Mouse (Mus musculus) limb, embryonic 14.5 days (tissue): Measurements from ENCODE around the gene Krt6a. TPM values are rescaled to one million over a fixed set of nuclear protein-coding genes. Genes with fewer than 3 reads are reported as not detected.

Experiments used
- ATAC-seq: fragments of 200-750 bp; cut with Nextera tagmentation; 2 replicates; pipeline ENCODE4 v1.8.0; 2017; ENCODE audit warnings: low read depth, moderate number of reproducible peaks, moderate TSS enrichment; ENCODE audit not compliant: low FRiP score
- DNase-seq: peaks from one replicate; pipeline ENCODE4 v3.0.0-alpha.2; 2015; ENCODE audit warnings: low spot score
- H3K27ac ChIP-seq: fragments of 300-500 bp; sonication (generic); replicated peaks from 2 replicates; pipeline ENCODE4 v1.5.1; 2014; ENCODE audit warnings: low read depth, mild to moderate bottlenecking, low read length, moderate library complexity, mixed read lengths
- H3K27me3 ChIP-seq: fragments of 300-500 bp; sonication (generic); 2 replicates; pipeline ENCODE4 v1.6.1; 2014; ENCODE audit warnings: low read length, mixed read lengths; ENCODE audit not compliant: control insufficient read depth, insufficient read depth
- H3K36me3 ChIP-seq: fragments of 300-500 bp; sonication (generic); 2 replicates; pipeline ENCODE4 v1.6.1; 2014; ENCODE audit warnings: mild to moderate bottlenecking, low read length, moderate library complexity, mixed read lengths; ENCODE audit not compliant: control insufficient read depth, insufficient read depth
- H3K4me1 ChIP-seq: fragments of 300-500 bp; sonication (generic); 2 replicates; pipeline ENCODE4 v1.6.1; 2014; ENCODE audit warnings: antibody characterized with exemption, low read length, mixed read lengths; ENCODE audit not compliant: control insufficient read depth, insufficient read depth
- H3K4me2 ChIP-seq: fragments of 300-500 bp; sonication (generic); replicated peaks from 2 replicates; pipeline ENCODE4 v1.6.1; 2014; ENCODE audit warnings: low read depth, mild to moderate bottlenecking, low read length, moderate library complexity; ENCODE audit not compliant: severe bottlenecking
- H3K4me3 ChIP-seq: fragments of 300-500 bp; sonication (generic); replicated peaks from 2 replicates; pipeline ENCODE4 v1.5.1; 2014; ENCODE audit warnings: low read length
- H3K9ac ChIP-seq: fragments of 300-500 bp; sonication (generic); 2 replicates; pipeline ENCODE4 v1.6.1; 2014; ENCODE audit warnings: mild to moderate bottlenecking, low read depth, low read length, moderate library complexity; ENCODE audit not compliant: severe bottlenecking
- H3K9me3 ChIP-seq: fragments of 300-500 bp; sonication (generic); 2 replicates; pipeline ENCODE4 v1.6.1; 2016; ENCODE audit warnings: low read length; ENCODE audit not compliant: control insufficient read depth
- POLR2A ChIP-seq: fragments of 200-500 bp; IDR thresholded peaks from 2 replicates; pipeline ENCODE4 v1.8.0; 2012; ENCODE audit warnings: inconsistent platforms, mild to moderate bottlenecking, moderate library complexity, borderline replicate concordance; ENCODE audit not compliant: insufficient read depth, insufficient read length; ENCODE audit errors: extremely low read depth
- WGBS: fragments of 180-500 bp; shearing (Covaris S2); extraction: QIAGEN DNeasy Blood & Tissue Kit; methylation state at CpG from one replicate; pipeline ENCODE4 v1.1.7; 2014; 5-methylcytosine and 5-hydroxymethylcytosine counted together
- polyA plus RNA-seq, 2 experiments: library from polyadenylated mRNA; depleted of rRNA in 1 of 2; stranded (reverse) in 1 of 2; unstranded in 1 of 2; fragments of >200 nt; fragmentation: Nextera tagmentation in 1 of 2; extraction: Ambion mirVana in 1 of 2; gene quantifications; 2 replicates each; pipeline versions ENCODE4 v1.2.1 to v1.2.3; 2012 to 2014

The Krt6a gene
- polyA plus RNA-seq, 2 experiments = 8.0 to 26.5 TPM

- H3K4me3 ChIP-seq = no peak overlapping the region
- H3K27ac ChIP-seq = no peak overlapping the region
- H3K4me2 ChIP-seq = no peak overlapping the region
- no peaks in the 10 kb centered on the region for H3K36me3 ChIP-seq
- H3K9me3 ChIP-seq = no peaks in the 10 kb centered on the region
- ATAC-seq (no peak), DNase-seq (no peak)
- WGBS = 59% methylated on average over 3 of the region's 3 CpGs
- TF ChIP-seq POLR2A = no peak
- no peak overlapping the region for H3K9ac ChIP-seq
- H3K4me1 ChIP-seq = no peaks in the 10 kb centered on the region
- H3K27me3 ChIP-seq = no peaks in the 10 kb centered on the region
These were observed 21.7 kb upstream of the Krt6a start for GRCm38 (mm10) chr15:101715831-101716230.

GRCm38 (mm10) chr15:101714356-101714755, 20.2 kb upstream of the Krt6a start:
- no peaks in the 10 kb centered on the region for H3K4me1 ChIP-seq
- TF ChIP-seq POLR2A = no peak
- WGBS = 83% methylated on average over 5 of the region's 5 CpGs
- DNase-seq (no peak), ATAC-seq (no peak)
- no peak overlapping the region for H3K9ac ChIP-seq
- no peaks in the 10 kb centered on the region for H3K36me3 ChIP-seq
- H3K27ac ChIP-seq = no peak overlapping the region; the same call in 1 of the 2 replicates
- H3K4me3 ChIP-seq = no peak overlapping the region
- no peaks in the 10 kb centered on the region for H3K27me3 ChIP-seq
- H3K4me2 ChIP-seq = no peak overlapping the region
- no peaks in the 10 kb centered on the region for H3K9me3 ChIP-seq

GRCm38 (mm10) chr15:101713731-101714130, 19.6 kb upstream of the Krt6a start:
- Histone ChIP-seq H3K4me3 (no peak overlapping the region), H3K27me3 (no peaks in the 10 kb centered on the region), H3K36me3 (no peaks in the 10 kb centered on the region), H3K4me1 (no peaks in the 10 kb centered on the region), H3K9ac (no peak overlapping the region), H3K9me3 (no peaks in the 10 kb centered on the region), H3K27ac (0 out of 2 replicates have a peak overlapping the region, but pooled peaks have one; percentile 9), H3K4me2 (no peak overlapping the region)
- ATAC-seq = no peak
- WGBS = 52% methylated on average over 8 of the region's 8 CpGs
- no peak for TF ChIP-seq POLR2A
- DNase-seq = peak; percentile 3

GRCm38 (mm10) chr15:101712720-101713119, 18.6 kb upstream of the Krt6a start, which contains the start of gene Krt5:
TSS of gene Krt5 (minus strand) at chr15:101712898.
- Histone ChIP-seq H3K36me3 (no peaks in the 10 kb centered on the region), H3K4me1 (no peaks in the 10 kb centered on the region), H3K9me3 (no peaks in the 10 kb centered on the region), H3K4me3 (peak within 1 kb of the TSS; percentile 23), H3K27me3 (no peaks in the 10 kb centered on the region), H3K27ac (0 out of 2 replicates have a peak within 1 kb of the TSS, but pooled peaks have one; percentile 9), H3K9ac (peak within 1 kb of the TSS; percentile 25; the same call in 1 of the 2 replicates), H3K4me2 (0 out of 2 replicates have a peak within 1 kb of the TSS, but pooled peaks have one; percentile 15)
- ATAC-seq (no peak), DNase-seq (peak; percentile 35)
- 59% methylated on average over 10 of the region's 13 CpGs for WGBS
- no peak for TF ChIP-seq POLR2A

GRCm38 (mm10) chr15:101708683-101709082, 14.6 kb upstream of the Krt6a start:
- no peak overlapping the region for H3K4me2 ChIP-seq
- no peak overlapping the region for H3K4me3 ChIP-seq
- ATAC-seq (no peak), DNase-seq (no peak)
- TF ChIP-seq POLR2A = no peak
- WGBS = 67% methylated on average over 11 of the region's 11 CpGs
- no peak overlapping the region for H3K27ac ChIP-seq
- no peaks in the 10 kb centered on the region for H3K4me1 ChIP-seq
- H3K27me3 ChIP-seq = no peaks in the 10 kb centered on the region
- no peaks in the 10 kb centered on the region for H3K36me3 ChIP-seq
- no peak overlapping the region for H3K9ac ChIP-seq
- H3K9me3 ChIP-seq = no peaks in the 10 kb centered on the region

- no peak overlapping the region for H3K4me3 ChIP-seq
- DNase-seq (no peak), ATAC-seq (no peak)
- no peaks in the 10 kb centered on the region for H3K36me3 ChIP-seq
- no peak overlapping the region for H3K4me2 ChIP-seq
- no peak overlapping the region for H3K27ac ChIP-seq
- TF ChIP-seq POLR2A = no peak
- no peak overlapping the region for H3K9ac ChIP-seq
- H3K9me3 ChIP-seq = no peaks in the 10 kb centered on the region
- WGBS = 90% methylated on average over 9 of the region's 9 CpGs
- no peaks in the 10 kb centered on the region for H3K27me3 ChIP-seq
- H3K4me1 ChIP-seq = no peaks in the 10 kb centered on the region
These were observed 13.3 kb upstream of the Krt6a start for GRCm38 (mm10) chr15:101707454-101707853.
